Mouse (Mus musculus) lung, embryonic 14.5 days (tissue): ENCODE measurements around the gene Sema6b. TPM values are rescaled to one million over a fixed set of nuclear protein-coding genes. Genes with fewer than 3 reads are reported as not detected.

Experiments
- ATAC-seq: fragments of 200-750 bp; cut with Nextera tagmentation; 2 replicates; pipeline ENCODE4 v1.8.0; 2017; ENCODE audit warnings: mild to moderate bottlenecking, moderate TSS enrichment, moderate library complexity; ENCODE audit not compliant: insufficient read depth
- DNase-seq: peaks from one replicate; pipeline ENCODE4 v3.0.0-alpha.2; 2015
- H3K27ac ChIP-seq: fragments of 300-500 bp; sonication (generic); 2 replicates; pipeline ENCODE4 v1.5.1; 2014; ENCODE audit warnings: low read depth, mild to moderate bottlenecking, moderate library complexity
- H3K27me3 ChIP-seq: fragments of 300-500 bp; sonication (generic); 2 replicates; pipeline ENCODE4 v1.6.1; 2014; ENCODE audit warnings: low read length, control low read depth; ENCODE audit not compliant: insufficient read depth
- H3K36me3 ChIP-seq: fragments of 300-500 bp; sonication (generic); 2 replicates; pipeline ENCODE4 v1.6.1; 2014; ENCODE audit warnings: control low read depth; ENCODE audit not compliant: insufficient read depth
- H3K4me1 ChIP-seq: fragments of 300-500 bp; sonication (generic); 2 replicates; pipeline ENCODE4 v1.6.1; 2014; ENCODE audit warnings: antibody characterized with exemption, control low read depth; ENCODE audit not compliant: insufficient read depth
- H3K4me2 ChIP-seq: fragments of 300-500 bp; sonication (generic); 2 replicates; pipeline ENCODE4 v1.6.1; 2014; ENCODE audit warnings: mild to moderate bottlenecking
- H3K4me3 ChIP-seq: fragments of 300-500 bp; sonication (generic); 2 replicates; pipeline ENCODE4 v1.5.1; 2014; ENCODE audit warnings: low read depth, low read length
- H3K9ac ChIP-seq: fragments of 300-500 bp; sonication (generic); 2 replicates; pipeline ENCODE4 v1.6.1; 2014
- H3K9me3 ChIP-seq: fragments of 300-500 bp; sonication (generic); 2 replicates; pipeline ENCODE4 v1.6.1; 2016; ENCODE audit warnings: low read depth, low read length, control low read depth
- CTCF ChIP-seq: IDR thresholded peaks from 2 replicates; pipeline ENCODE4 v1.5.1; 2016; ENCODE audit warnings: antibody characterized with exemption, low read depth
- WGBS: fragments of 180-500 bp; shearing (Covaris S2); extraction: QIAGEN DNeasy Blood & Tissue Kit; methylation state at CpG from one replicate; pipeline ENCODE4 v1.1.7; 2014; 5-methylcytosine and 5-hydroxymethylcytosine counted together
- polyA plus RNA-seq: library from polyadenylated mRNA; unstranded; fragments of >200 nt; fragmentation: Nextera tagmentation; extraction: Ambion mirVana; gene quantifications from 2 replicates; pipeline ENCODE4 v1.2.1, GENCODE M21; 2014

The Sema6b gene
- polyA plus RNA-seq, 1 experiment from 2014 or later = 1.8 TPM

DNA sequence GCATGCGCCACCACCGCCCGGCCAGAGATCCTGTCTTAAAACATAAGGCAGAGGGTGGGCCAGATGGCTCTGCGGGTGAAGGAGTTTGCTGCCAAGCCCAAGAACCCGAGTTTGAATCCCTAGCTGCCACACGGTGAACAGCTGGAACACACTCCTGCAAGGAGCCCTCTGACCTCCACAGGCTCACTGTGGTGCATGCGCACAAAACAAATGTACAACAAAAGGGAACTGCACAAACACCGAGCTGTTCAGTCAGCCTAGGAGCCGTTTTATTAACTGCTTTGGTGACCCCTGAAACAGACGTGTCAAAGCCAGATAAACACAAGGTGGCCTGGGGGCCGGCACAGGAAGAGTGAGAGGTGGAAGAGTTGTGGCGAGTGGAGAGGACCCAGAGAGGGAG is 20.7 kb downstream of the Sema6b start:
- no peak overlapping the region for H3K27ac ChIP-seq
- peaks cover 9% of the 10 kb centered on the region for H3K9me3 ChIP-seq
- ATAC-seq (no peak), DNase-seq (no peak)
- 28% methylated on average over 12 of the region's 12 CpGs for WGBS
- no peak overlapping the region for H3K9ac ChIP-seq
- H3K4me1 ChIP-seq = no peaks in the 10 kb centered on the region
- peaks cover 66% of the 10 kb centered on the region for H3K27me3 ChIP-seq
- no peak overlapping the region for H3K4me3 ChIP-seq
- H3K4me2 ChIP-seq = no peak overlapping the region
- H3K36me3 ChIP-seq = no peaks in the 10 kb centered on the region
- no peak for TF ChIP-seq CTCF

DNA sequence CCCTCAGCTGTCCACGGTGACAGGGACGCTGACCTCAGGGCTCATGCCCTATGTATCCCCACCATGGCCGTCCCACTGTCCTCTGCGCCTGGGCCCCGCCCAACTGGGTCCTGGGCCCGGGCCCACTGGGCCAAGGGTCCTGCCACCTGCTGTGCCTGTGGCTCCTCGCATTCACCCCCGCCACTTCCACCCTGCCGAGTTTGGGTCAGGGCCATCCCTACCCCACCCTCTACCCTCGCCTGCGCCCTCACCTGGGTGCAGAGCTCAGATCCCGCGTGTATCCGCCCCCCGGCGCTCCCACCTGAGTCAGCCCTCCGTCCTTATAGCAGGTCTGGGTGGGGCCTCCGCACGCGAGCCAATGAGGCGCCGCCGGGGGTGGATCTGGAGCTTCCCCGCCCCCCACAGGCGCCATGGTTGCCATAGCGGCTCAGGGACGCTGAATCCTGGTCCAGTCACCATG is 22.9 kb downstream of the Sema6b start, which contains the start of gene Plin5:
TSS of gene Plin5 (minus strand) at position 346 of the 460 bp plus-strand sequence.
- 2% methylated on average over 27 of the region's 27 CpGs for WGBS
- DNase-seq = peak; percentile 64
- H3K4me2 ChIP-seq = peak within 1 kb of the TSS; percentile 53
- no peaks in the 10 kb centered on the region for H3K36me3 ChIP-seq
- peak within 1 kb of the TSS; percentile 15 for H3K4me3 ChIP-seq
- ATAC-seq = peak; percentile 39; the same call in 1 of the 2 replicates
- no peak for TF ChIP-seq CTCF
- peaks cover 3% of the 10 kb centered on the region for H3K9me3 ChIP-seq
- H3K9ac ChIP-seq = no peak within 1 kb of the TSS
- no peak within 1 kb of the TSS for H3K27ac ChIP-seq
- peaks cover 52% of the 10 kb centered on the region for H3K27me3 ChIP-seq
- H3K4me1 ChIP-seq = no peaks in the 10 kb centered on the region

DNA sequence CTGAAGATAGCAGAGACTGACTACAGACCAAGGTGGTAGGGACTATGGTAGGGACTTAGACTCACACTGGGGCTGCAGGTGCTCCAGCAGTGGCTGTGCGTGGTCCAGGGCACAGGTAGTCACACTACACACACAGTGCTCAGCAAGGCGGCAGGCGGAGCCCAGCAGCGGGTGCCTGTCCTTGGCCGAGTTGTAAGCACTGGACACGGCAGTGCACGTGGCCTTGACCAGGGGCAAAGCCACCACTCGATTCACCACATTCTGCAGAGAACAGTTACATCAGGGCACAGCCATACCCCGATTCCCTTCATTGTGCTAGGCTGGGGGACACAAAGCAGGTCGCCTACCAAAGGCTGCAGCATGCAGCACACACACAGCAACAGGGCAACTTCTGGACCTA is 23.9 kb downstream of the Sema6b start:
- no peak overlapping the region for H3K9ac ChIP-seq
- H3K4me1 ChIP-seq = no peaks in the 10 kb centered on the region
- no peak overlapping the region for H3K27ac ChIP-seq
- 68% methylated on average over 10 of the region's 10 CpGs for WGBS
- no peak for TF ChIP-seq CTCF
- ATAC-seq (no peak), DNase-seq (no peak)
- H3K27me3 ChIP-seq = peaks cover 41% of the 10 kb centered on the region
- no peak overlapping the region for H3K4me2 ChIP-seq
- no peaks in the 10 kb centered on the region for H3K36me3 ChIP-seq
- H3K4me3 ChIP-seq = no peak overlapping the region
- no peaks in the 10 kb centered on the region for H3K9me3 ChIP-seq

DNA sequence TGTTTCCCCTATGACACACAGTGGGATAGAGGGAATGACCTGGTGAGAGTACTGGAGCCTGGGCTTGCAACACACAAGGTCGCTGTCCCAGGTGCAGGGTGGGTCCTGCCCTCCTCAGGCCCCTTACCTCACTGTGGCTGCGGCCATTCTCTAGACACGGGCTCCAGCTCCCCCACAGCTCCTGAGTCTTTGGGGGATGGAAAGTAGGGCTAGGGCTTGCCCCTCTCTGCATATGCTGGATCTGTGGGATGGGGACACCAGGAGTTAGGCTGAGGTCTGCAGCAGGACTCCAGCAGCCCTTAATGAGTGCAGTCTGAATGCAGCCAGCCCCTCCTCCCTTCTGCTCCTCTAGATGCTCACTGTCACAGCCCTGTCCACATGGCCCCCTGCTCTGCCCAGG is 27.4 kb downstream of the Sema6b start:
- Histone ChIP-seq H3K9ac (no peak overlapping the region), H3K27me3 (peaks cover 10% of the 10 kb centered on the region; the same call in 1 of the 2 replicates), H3K4me1 (no peaks in the 10 kb centered on the region), H3K4me3 (no peak overlapping the region), H3K4me2 (no peak overlapping the region), H3K9me3 (no peaks in the 10 kb centered on the region), H3K27ac (no peak overlapping the region), H3K36me3 (no peaks in the 10 kb centered on the region)
- ATAC-seq (no peak), DNase-seq (no peak)
- TF ChIP-seq CTCF = no peak
- 73% methylated on average over 3 of the region's 3 CpGs for WGBS

DNA sequence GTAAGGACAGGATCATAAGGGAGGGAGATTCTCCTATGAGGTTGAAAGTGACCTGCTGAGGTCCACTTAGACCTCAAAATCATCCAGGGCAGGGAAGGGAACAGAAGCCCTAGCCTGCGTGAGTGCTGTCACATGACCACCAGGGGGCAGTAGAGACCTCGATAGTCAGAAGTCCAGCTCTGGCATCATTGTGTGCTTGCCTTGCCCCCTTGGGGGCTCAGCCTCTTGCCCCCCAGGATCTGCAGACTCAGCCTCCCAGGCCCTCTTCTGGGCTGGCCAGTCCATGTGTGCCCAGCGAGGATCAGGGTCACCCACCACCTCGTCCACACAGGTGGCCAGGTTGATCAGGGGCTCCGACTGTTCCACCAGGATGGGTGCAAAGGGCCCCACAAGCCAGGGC is 28.3 kb downstream of the Sema6b start:
- Histone ChIP-seq H3K4me3 (no peak overlapping the region), H3K9me3 (no peaks in the 10 kb centered on the region), H3K36me3 (no peaks in the 10 kb centered on the region), H3K27me3 (0 out of 2 replicates have a peak, but pooled peaks cover 4% of the 10 kb centered on the region), H3K9ac (no peak overlapping the region), H3K4me2 (no peak overlapping the region), H3K27ac (no peak overlapping the region), H3K4me1 (no peaks in the 10 kb centered on the region)
- peak; percentile 89 for TF ChIP-seq CTCF
- ATAC-seq (no peak), DNase-seq (peak; percentile 88)
- WGBS = 45% methylated on average over 5 of the region's 5 CpGs

DNA sequence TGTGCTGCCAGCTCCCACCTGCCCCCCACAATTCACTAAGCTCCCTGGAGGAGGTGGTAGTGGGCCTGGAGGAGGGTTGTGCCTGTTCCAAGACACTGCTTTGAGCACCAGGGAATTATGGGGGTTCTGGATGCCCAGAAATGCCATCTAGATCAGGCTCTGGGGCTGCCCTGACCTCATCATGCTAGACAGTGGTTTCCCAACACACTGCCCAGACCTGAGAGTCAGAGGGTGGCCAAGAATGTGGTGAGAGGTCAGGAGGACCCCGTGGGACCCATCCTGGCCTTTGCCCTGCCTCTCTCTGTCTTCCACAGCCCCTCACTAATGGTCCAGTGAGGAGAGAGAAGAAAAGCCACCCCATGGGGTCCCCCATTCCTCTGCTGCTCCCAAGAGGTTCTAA is 29.1 kb downstream of the Sema6b start:
- no peaks in the 10 kb centered on the region for H3K4me1 ChIP-seq
- no peak for TF ChIP-seq CTCF
- H3K4me3 ChIP-seq = no peak overlapping the region
- ATAC-seq (no peak), DNase-seq (no peak)
- H3K36me3 ChIP-seq = no peaks in the 10 kb centered on the region
- no peak overlapping the region for H3K9ac ChIP-seq
- H3K27ac ChIP-seq = no peak overlapping the region
- 63% methylated on average over 1 of the region's 1 CpGs for WGBS
- H3K27me3 ChIP-seq = no peaks in the 10 kb centered on the region
- no peaks in the 10 kb centered on the region for H3K9me3 ChIP-seq
- no peak overlapping the region for H3K4me2 ChIP-seq

DNA sequence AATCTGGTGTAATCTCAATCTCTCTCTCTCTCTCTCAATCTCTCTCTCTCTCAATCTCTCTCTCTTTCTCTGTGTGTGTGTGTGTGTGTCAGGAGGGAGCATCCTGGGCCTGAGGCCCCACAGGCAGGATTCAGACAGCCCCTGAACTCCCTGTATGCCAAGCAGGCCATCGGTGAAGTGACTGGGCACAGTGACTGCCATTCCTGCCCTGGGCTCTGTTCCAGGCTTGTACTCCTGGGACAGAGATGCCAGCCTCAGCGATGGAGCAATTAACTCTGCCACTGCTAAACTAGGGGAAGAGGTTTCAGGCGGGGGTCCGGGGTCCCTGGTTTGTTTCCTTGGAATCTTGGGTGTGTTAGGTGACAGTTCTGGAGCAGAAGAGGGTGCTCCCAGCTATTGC is 29.6 kb downstream of the Sema6b start:
- no peaks in the 10 kb centered on the region for H3K27me3 ChIP-seq
- no peak for TF ChIP-seq CTCF
- no peak overlapping the region for H3K9ac ChIP-seq
- H3K4me2 ChIP-seq = no peak overlapping the region
- no peaks in the 10 kb centered on the region for H3K4me1 ChIP-seq
- DNase-seq (no peak), ATAC-seq (no peak)
- H3K36me3 ChIP-seq = no peaks in the 10 kb centered on the region
- no peaks in the 10 kb centered on the region for H3K9me3 ChIP-seq
- no peak overlapping the region for H3K27ac ChIP-seq
- 58% methylated on average over 4 of the region's 4 CpGs for WGBS
- H3K4me3 ChIP-seq = no peak overlapping the region
